Mouse (Mus musculus) kidney, adult 9 months (tissue): ENCODE results near the gene Foxn4.

ENCODE experiments used
- DNase-seq: peaks from one replicate; pipeline ENCODE4 v3.0.0; 2022

The Foxn4 gene

GRCm38 (mm10) chr5:114279382-114280143 lies 6.0 kb upstream of the Foxn4 start:
- no peak for DNase-seq

GRCm38 (mm10) chr5:114275991-114276390 lies 2.4 kb upstream of the Foxn4 start:
- no peak for DNase-seq

GRCm38 (mm10) chr5:114275339-114275738 lies 1.7 kb upstream of the Foxn4 start:
- DNase-seq: no peak

GRCm38 (mm10) chr5:114269984-114270383 lies 3.6 kb downstream of the Foxn4 start:
- DNase-seq: no peak

- DNase-seq: no peak
Observed at GRCm38 (mm10) chr5:114269499-114269898, 4.1 kb downstream of the Foxn4 start.

GRCm38 (mm10) chr5:114268646-114269045 lies 5.0 kb downstream of the Foxn4 start:
- no peak for DNase-seq

GRCm38 (mm10) chr5:114264791-114265190 lies 8.8 kb downstream of the Foxn4 start:
- no peak for DNase-seq

GRCm38 (mm10) chr5:114264030-114264459 lies 9.6 kb downstream of the Foxn4 start:
- DNase-seq: no peak

- DNase-seq: no peak
Observed at GRCm38 (mm10) chr5:114261494-114261893, 12.1 kb downstream of the Foxn4 start.

GRCm38 (mm10) chr5:114259495-114259894 lies 14.1 kb downstream of the Foxn4 start:
- DNase-seq: no peak

- peak; percentile 48 for DNase-seq
Observed at GRCm38 (mm10) chr5:114248174-114248589, 25.4 kb downstream of the Foxn4 start.

- DNase-seq: no peak
Observed at GRCm38 (mm10) chr5:114246465-114246864, 27.1 kb downstream of the Foxn4 start.

- no peak for DNase-seq
Observed at GRCm38 (mm10) chr5:114239737-114240136, 33.9 kb downstream of the Foxn4 start.

- DNase-seq: no peak
Observed at GRCm38 (mm10) chr5:114238924-114239323, 34.7 kb downstream of the Foxn4 start.

- no peak for DNase-seq
Observed at GRCm38 (mm10) chr5:114228901-114229300, 44.7 kb downstream of the Foxn4 start.

GRCm38 (mm10) chr5:114226051-114226450 lies 47.6 kb downstream of the Foxn4 start:
- no peak for DNase-seq

- no peak for DNase-seq
Observed at GRCm38 (mm10) chr5:114218771-114219170, 54.8 kb downstream of the Foxn4 start.

- DNase-seq: no peak
Observed at GRCm38 (mm10) chr5:114213183-114213582, 60.4 kb downstream of the Foxn4 start.

GRCm38 (mm10) chr5:114206158-114206557 lies 67.4 kb downstream of the Foxn4 start:
- DNase-seq: no peak
